Mouse (Mus musculus): ENCODE data around the gene Rbpj. TPM values are rescaled to one million over a fixed set of nuclear protein-coding genes. Genes with fewer than 3 reads are reported as not detected.

Rbpj gene
- polyA plus RNA-seq, 1 experiment: 5.2 TPM

GRCm38 (mm10) chr5:53511426-53511825, 45.5 kb downstream of the Rbpj start:
- TF ChIP-seq CTCF (IDR thresholded peaks at IDR 0.05; ENCODE audit: extremely low read depth, insufficient read length, insufficient replicate concordance, low read depth, low read length) (no peak), POLR2A (IDR thresholded peaks at IDR 0.05; ENCODE audit: low read depth, low read length) (no peak)
- Histone ChIP-seq H3K4me1 (ENCODE audit: control insufficient read depth, insufficient read depth, insufficient read length, low read length) (0 out of 2 replicates have a peak, but pooled peaks cover 3% of the 10 kb centered on the region), H3K27ac (ENCODE audit: insufficient read depth, low read depth, low read length) (no peak overlapping the region), H3K27me3 (ENCODE audit: control insufficient read depth, insufficient read depth, low read length) (no peaks in the 10 kb centered on the region), H3K36me3 (ENCODE audit: control insufficient read depth, insufficient read depth, low read length) (no peaks in the 10 kb centered on the region), H3K4me3 (ENCODE audit: low read depth, low read length) (no peak overlapping the region)
- 66% methylated on average over 4 of the region's 4 CpGs for WGBS

GRCm38 (mm10) chr5:53514959-53515612, 49.1 kb downstream of the Rbpj start:
- H3K4me3 ChIP-seq (ENCODE audit: low read depth, low read length): no peak overlapping the region
- H3K27ac ChIP-seq (ENCODE audit: insufficient read depth, low read depth, low read length): no peak overlapping the region
- H3K27me3 ChIP-seq (ENCODE audit: control insufficient read depth, insufficient read depth, low read length): no peaks in the 10 kb centered on the region
- H3K36me3 ChIP-seq (ENCODE audit: control insufficient read depth, insufficient read depth, low read length): no peaks in the 10 kb centered on the region
- 67% methylated on average over 4 of the region's 4 CpGs for WGBS
- H3K4me1 ChIP-seq (ENCODE audit: control insufficient read depth, insufficient read depth, insufficient read length, low read length): no peaks in the 10 kb centered on the region
- TF ChIP-seq CTCF (IDR thresholded peaks at IDR 0.05; ENCODE audit: extremely low read depth, insufficient read length, insufficient replicate concordance, low read depth, low read length): no peak
- no peak for TF ChIP-seq POLR2A (IDR thresholded peaks at IDR 0.05; ENCODE audit: low read depth, low read length)

- Histone ChIP-seq H3K27ac (ENCODE audit: insufficient read depth, low read depth, low read length) (no peak overlapping the region), H3K4me1 (ENCODE audit: control insufficient read depth, insufficient read depth, insufficient read length, low read length) (no peaks in the 10 kb centered on the region), H3K4me3 (ENCODE audit: low read depth, low read length) (no peak overlapping the region), H3K27me3 (ENCODE audit: control insufficient read depth, insufficient read depth, low read length) (no peaks in the 10 kb centered on the region), H3K36me3 (ENCODE audit: control insufficient read depth, insufficient read depth, low read length) (no peaks in the 10 kb centered on the region)
- TF ChIP-seq CTCF (IDR thresholded peaks at IDR 0.05; ENCODE audit: extremely low read depth, insufficient read length, insufficient replicate concordance, low read depth, low read length) (no peak), POLR2A (IDR thresholded peaks at IDR 0.05; ENCODE audit: low read depth, low read length) (no peak)
- WGBS: 89% methylated on average over 2 of the region's 2 CpGs
These were observed 50.5 kb downstream of the Rbpj start for GRCm38 (mm10) chr5:53516482-53516881.

GRCm38 (mm10) chr5:53517802-53518201, 51.9 kb downstream of the Rbpj start:
- H3K27me3 ChIP-seq (ENCODE audit: control insufficient read depth, insufficient read depth, low read length): no peaks in the 10 kb centered on the region
- H3K36me3 ChIP-seq (ENCODE audit: control insufficient read depth, insufficient read depth, low read length): no peaks in the 10 kb centered on the region
- WGBS: 78% methylated on average over 8 of the region's 8 CpGs
- no peak overlapping the region for H3K4me3 ChIP-seq (ENCODE audit: low read depth, low read length)
- TF ChIP-seq CTCF (IDR thresholded peaks at IDR 0.05; ENCODE audit: extremely low read depth, insufficient read length, insufficient replicate concordance, low read depth, low read length): no peak
- no peak for TF ChIP-seq POLR2A (IDR thresholded peaks at IDR 0.05; ENCODE audit: low read depth, low read length)
- no peak overlapping the region for H3K27ac ChIP-seq (ENCODE audit: insufficient read depth, low read depth, low read length)
- no peaks in the 10 kb centered on the region for H3K4me1 ChIP-seq (ENCODE audit: control insufficient read depth, insufficient read depth, insufficient read length, low read length)

GRCm38 (mm10) chr5:53519131-53519530, 53.2 kb downstream of the Rbpj start:
- Histone ChIP-seq H3K4me3 (ENCODE audit: low read depth, low read length) (no peak overlapping the region), H3K4me1 (ENCODE audit: control insufficient read depth, insufficient read depth, insufficient read length, low read length) (no peaks in the 10 kb centered on the region), H3K36me3 (ENCODE audit: control insufficient read depth, insufficient read depth, low read length) (no peaks in the 10 kb centered on the region), H3K27me3 (ENCODE audit: control insufficient read depth, insufficient read depth, low read length) (no peaks in the 10 kb centered on the region), H3K27ac (ENCODE audit: insufficient read depth, low read depth, low read length) (no peak overlapping the region)
- TF ChIP-seq CTCF (IDR thresholded peaks at IDR 0.05; ENCODE audit: extremely low read depth, insufficient read length, insufficient replicate concordance, low read depth, low read length) (no peak), POLR2A (IDR thresholded peaks at IDR 0.05; ENCODE audit: low read depth, low read length) (no peak)
- 88% methylated on average over 4 of the region's 4 CpGs for WGBS

- no peaks in the 10 kb centered on the region for H3K4me1 ChIP-seq (ENCODE audit: control insufficient read depth, insufficient read depth, insufficient read length, low read length)
- no peak overlapping the region for H3K4me3 ChIP-seq (ENCODE audit: low read depth, low read length)
- no peak overlapping the region for H3K27ac ChIP-seq (ENCODE audit: insufficient read depth, low read depth, low read length)
- TF ChIP-seq CTCF (IDR thresholded peaks at IDR 0.05; ENCODE audit: extremely low read depth, insufficient read length, insufficient replicate concordance, low read depth, low read length) (no peak), POLR2A (IDR thresholded peaks at IDR 0.05; ENCODE audit: low read depth, low read length) (no peak)
- WGBS: 91% methylated on average over 10 of the region's 10 CpGs
- H3K36me3 ChIP-seq (ENCODE audit: control insufficient read depth, insufficient read depth, low read length): no peaks in the 10 kb centered on the region
- H3K27me3 ChIP-seq (ENCODE audit: control insufficient read depth, insufficient read depth, low read length): no peaks in the 10 kb centered on the region
These were observed 54.1 kb downstream of the Rbpj start for GRCm38 (mm10) chr5:53519998-53520577.

- Histone ChIP-seq H3K4me3 (ENCODE audit: low read depth, low read length) (no peak overlapping the region), H3K27me3 (ENCODE audit: control insufficient read depth, insufficient read depth, low read length) (no peaks in the 10 kb centered on the region), H3K27ac (ENCODE audit: insufficient read depth, low read depth, low read length) (no peak overlapping the region), H3K36me3 (ENCODE audit: control insufficient read depth, insufficient read depth, low read length) (no peaks in the 10 kb centered on the region), H3K4me1 (ENCODE audit: control insufficient read depth, insufficient read depth, insufficient read length, low read length) (no peaks in the 10 kb centered on the region)
- TF ChIP-seq POLR2A (IDR thresholded peaks at IDR 0.05; ENCODE audit: low read depth, low read length) (no peak), CTCF (IDR thresholded peaks at IDR 0.05; ENCODE audit: extremely low read depth, insufficient read length, insufficient replicate concordance, low read depth, low read length) (no peak)
- whole genome bisulfite sequencing: 47% methylated on average over 3 of the region's 3 CpGs
These were observed 57.1 kb downstream of the Rbpj start for GRCm38 (mm10) chr5:53523046-53523445.

Data from small intestine, adult 2 months (tissue).